Mouse (Mus musculus): ENCODE measurements around the gene Pstpip1. TPM values are rescaled to one million over a fixed set of nuclear protein-coding genes. Genes with fewer than 3 reads are reported as not detected.

The Pstpip1 gene
- total and polyA plus RNA-seq, 3 experiments, result 8.1 to 32.0 (median 15.6) TPM

DNA sequence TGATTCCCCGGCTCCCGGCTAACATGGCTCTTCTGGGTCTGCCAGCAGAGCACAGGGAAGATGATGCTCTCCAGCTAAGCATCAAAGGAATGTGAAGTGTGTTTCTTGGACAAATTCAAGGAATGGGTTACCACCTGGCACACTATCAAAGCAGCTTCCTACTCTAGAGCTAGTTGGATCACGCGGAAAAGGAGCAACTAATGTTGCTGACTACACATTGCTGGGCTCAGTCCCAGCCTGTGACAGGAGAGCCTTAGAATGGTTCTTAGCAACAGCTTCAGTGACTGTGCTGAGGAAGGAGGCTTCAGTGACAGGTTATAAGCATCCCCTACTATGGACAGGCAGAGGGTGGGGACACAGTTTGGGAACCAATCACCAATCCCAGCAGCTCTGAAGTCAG, 44.9 kb downstream of the Pstpip1 start:
- Histone ChIP-seq H3K36me3 (replicated peaks in 1 of 2; ENCODE audit: control insufficient read depth in 1 of 2, insufficient read depth in 1 of 2, low read length in 1 of 2) (peaks cover 5 to 58% of the 10 kb centered on the region in 2 experiments), H3K9me3 (replicated peaks; ENCODE audit: low read length) (no peaks in the 10 kb centered on the region), H3K4me1 (ENCODE audit: control insufficient read depth in 1 of 2, insufficient read depth in 2 of 2) (peaks cover 40 to 77% of the 10 kb centered on the region in 2 experiments), H3K27ac (ENCODE audit: insufficient read depth, low read depth) (no peak overlapping the region), H3K4me3 (replicated peaks in 1 of 3; ENCODE audit: low read depth in 2 of 3, low read length in 2 of 3, poor library complexity in 1 of 3) (no peak overlapping the region), H3K4me2 (ENCODE audit: insufficient read depth, low read depth, poor library complexity, severe bottlenecking) (no peak overlapping the region), H3K9ac (ENCODE audit: insufficient read depth, low read depth) (no peak overlapping the region), H3K27me3 (replicated peaks) (no peaks in the 10 kb centered on the region), H3K79me2 (replicated peaks; ENCODE audit: control insufficient read depth, extremely low read depth, insufficient read depth, poor library complexity, severe bottlenecking) (no peaks in the 10 kb centered on the region)
- DNase-seq (ENCODE audit: extremely low read depth), result no peak
- in situ Hi-C loops (cut with MboI; ENCODE audit: low pct_ligation_motif_present, low pct_unique_long_range_greater_than_20kb, low sequenced_read_pairs), result no loop called here
- dilution Hi-C loops (cut with MboI; ENCODE audit: extremely low pct_ligation_motif_present, extremely low pct_unique_long_range_greater_than_20kb, low sequenced_read_pairs), result no loop called here
- TF ChIP-seq POLR2A (IDR thresholded peaks at IDR 0.05; ENCODE audit: low read depth, low read length), result no peak
- no peak for TF ChIP-seq ETS1 (conservative IDR thresholded peaks at IDR 0.05; ENCODE audit: low read depth, low read length)
- TF ChIP-seq ZMIZ1 (IDR thresholded peaks at IDR 0.05; ENCODE audit: low read depth, low read length), result no peak
- no peak for TF ChIP-seq HCFC1 (IDR thresholded peaks at IDR 0.05; ENCODE audit: low read depth, low read length)
- no peak for TF ChIP-seq MAZ (IDR thresholded peaks at IDR 0.05; ENCODE audit: low read depth, low read length)
- no peak for TF ChIP-seq POLR2AphosphoS2 (IDR thresholded peaks at IDR 0.05; ENCODE audit: low read depth, low read length)
- no peak for TF ChIP-seq ZC3H11A (IDR thresholded peaks at IDR 0.05; ENCODE audit: low read depth, low read length)
- TF ChIP-seq KAT2A (IDR thresholded peaks at IDR 0.05; ENCODE audit: insufficient replicate concordance, low read length), result no peak
- no peak for TF ChIP-seq RAD21 (IDR thresholded peaks at IDR 0.05; ENCODE audit: low read depth, low read length)
- TF ChIP-seq USF2 (conservative IDR thresholded peaks at IDR 0.05; ENCODE audit: low read depth, low read length), result no peak
- no peak for TF ChIP-seq NRF1 (IDR thresholded peaks at IDR 0.05; ENCODE audit: low read depth, low read length)
- no peak for TF ChIP-seq UBTF (IDR thresholded peaks at IDR 0.05; ENCODE audit: low read depth, low read length)
- no peak for TF ChIP-seq CHD1 (IDR thresholded peaks at IDR 0.05; ENCODE audit: low read depth, low read length)
- no peak for TF ChIP-seq MEF2A (IDR thresholded peaks at IDR 0.05; ENCODE audit: borderline replicate concordance, low read depth, low read length)
- no peak for TF ChIP-seq CHD2 (IDR thresholded peaks at IDR 0.05; ENCODE audit: low read length)
- TF ChIP-seq JUN (IDR thresholded peaks at IDR 0.05; ENCODE audit: insufficient read depth, low read depth, low read length), result no peak
- TF ChIP-seq EP300 (IDR thresholded peaks at IDR 0.05; ENCODE audit: low read length), result no peak
- no peak for TF ChIP-seq MXI1 (IDR thresholded peaks at IDR 0.05; ENCODE audit: low read depth, low read length)

DNA sequence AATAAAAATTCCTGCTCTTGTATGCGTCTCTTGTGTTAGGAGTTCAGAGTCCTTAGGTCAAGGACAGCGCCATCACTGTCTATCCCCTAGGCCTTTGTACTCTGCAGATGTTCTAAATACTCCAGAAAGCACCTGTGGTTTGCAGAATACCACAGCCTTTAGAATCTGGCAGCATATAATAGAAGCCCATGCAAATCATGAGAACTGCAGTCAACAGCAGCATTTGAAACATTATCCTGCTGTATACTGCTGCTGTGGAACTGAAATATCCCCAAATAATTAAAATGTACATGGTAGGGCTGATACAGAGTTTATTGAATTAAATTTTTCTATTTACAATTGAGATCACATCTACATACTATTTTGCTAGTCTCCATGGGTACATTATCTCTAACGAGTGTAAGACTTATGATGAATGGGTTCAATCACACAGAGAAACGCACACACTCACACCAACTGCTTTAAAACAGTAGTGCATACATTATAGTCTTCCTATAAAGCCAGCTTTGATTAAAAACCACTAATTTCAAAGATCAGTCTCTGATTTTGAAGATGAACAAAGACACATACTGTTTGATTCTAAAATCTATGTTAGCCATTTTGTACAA, 45.9 kb downstream of the Pstpip1 start:
- dilution Hi-C loops (cut with MboI; ENCODE audit: extremely low pct_ligation_motif_present, extremely low pct_unique_long_range_greater_than_20kb, low sequenced_read_pairs) (no loop called here), in situ Hi-C loops (cut with MboI; ENCODE audit: low pct_ligation_motif_present, low pct_unique_long_range_greater_than_20kb, low sequenced_read_pairs) (no loop called here)
- H3K4me2 ChIP-seq (ENCODE audit: insufficient read depth, low read depth, poor library complexity, severe bottlenecking), result no peak overlapping the region
- no peaks in the 10 kb centered on the region for H3K79me2 ChIP-seq (replicated peaks; ENCODE audit: control insufficient read depth, extremely low read depth, insufficient read depth, poor library complexity, severe bottlenecking)
- no peak overlapping the region for H3K9ac ChIP-seq (ENCODE audit: insufficient read depth, low read depth)
- no peaks in the 10 kb centered on the region for H3K9me3 ChIP-seq (replicated peaks; ENCODE audit: low read length)
- peak; percentile 61 for DNase-seq (ENCODE audit: extremely low read depth)
- H3K27ac ChIP-seq (ENCODE audit: insufficient read depth, low read depth), result no peak overlapping the region
- peaks cover 5 to 50% of the 10 kb centered on the region in 2 experiments for H3K36me3 ChIP-seq (replicated peaks in 1 of 2; ENCODE audit: control insufficient read depth in 1 of 2, insufficient read depth in 1 of 2, low read length in 1 of 2)
- no peaks in the 10 kb centered on the region for H3K27me3 ChIP-seq (replicated peaks)
- TF ChIP-seq TCF12 (IDR thresholded peaks at IDR 0.05; ENCODE audit: low read depth, low read length) (0 out of 2 replicates have a peak, but pooled peaks have one; percentile 36), ZNF384 (IDR thresholded peaks at IDR 0.05; ENCODE audit: low read depth, low read length) (no peak)
- H3K4me1 ChIP-seq (ENCODE audit: control insufficient read depth in 1 of 2, insufficient read depth in 2 of 2), result peaks cover 38 to 66% of the 10 kb centered on the region in 2 experiments
- no peak overlapping the region for H3K4me3 ChIP-seq (replicated peaks in 1 of 3; ENCODE audit: low read depth in 2 of 3, low read length in 2 of 3, poor library complexity in 1 of 3)
